Mouse (Mus musculus) cortical plate, adult 2 months (tissue): ENCODE data around the gene Hacd3.

Experiments
- CTCF ChIP-seq: fragments of 200-500 bp; IDR thresholded peaks from 2 replicates; pipeline ENCODE4 v1.5.1; 2011; ENCODE audit warnings: mild to moderate bottlenecking, control low read depth, low read length; ENCODE audit not compliant: insufficient read depth; ENCODE audit errors: extremely low read depth
- POLR2A ChIP-seq: fragments of 200-500 bp; IDR thresholded peaks from 2 replicates; pipeline ENCODE4 v1.6.1; 2011; ENCODE audit warnings: mild to moderate bottlenecking, low read length, control low read depth; ENCODE audit not compliant: insufficient read depth; ENCODE audit errors: extremely low read depth

- TF ChIP-seq POLR2A = no peak
- no peak for TF ChIP-seq CTCF
Observed at GRCm38 (mm10) chr9:64939790-64940189, 81.7 kb downstream of the Hacd3 start.
